Mouse (Mus musculus): ENCODE results near the gene Nap1l2.
"Not testable (repeated sequence)": the region's sequence is repeated elsewhere in the genome, so short reads cannot be mapped to it uniquely, and the experiment has no call there.

The Nap1l2 gene

DNA sequence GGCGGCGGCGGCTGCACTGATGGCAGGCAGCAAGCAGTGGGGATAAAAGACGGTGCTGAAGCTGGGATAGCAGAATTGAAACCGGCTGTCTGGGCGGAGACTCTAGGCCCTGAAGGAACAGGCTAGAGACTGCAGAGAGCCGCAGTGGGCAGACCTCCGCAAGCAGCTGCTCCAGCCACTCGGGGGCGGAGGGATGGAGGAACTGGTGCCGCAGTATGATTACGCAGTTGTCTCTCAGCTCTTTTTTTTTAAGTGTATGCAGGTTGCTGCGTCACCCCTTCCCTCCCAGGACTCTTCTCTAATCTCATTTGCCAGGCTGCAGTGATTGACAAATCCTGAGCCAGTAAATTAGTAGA, at the start of gene Nap1l2:
Gene Nap1l2 (minus strand): TSS at position 210 of the 356 bp plus-strand sequence.
- no peak for DNase-seq

DNA sequence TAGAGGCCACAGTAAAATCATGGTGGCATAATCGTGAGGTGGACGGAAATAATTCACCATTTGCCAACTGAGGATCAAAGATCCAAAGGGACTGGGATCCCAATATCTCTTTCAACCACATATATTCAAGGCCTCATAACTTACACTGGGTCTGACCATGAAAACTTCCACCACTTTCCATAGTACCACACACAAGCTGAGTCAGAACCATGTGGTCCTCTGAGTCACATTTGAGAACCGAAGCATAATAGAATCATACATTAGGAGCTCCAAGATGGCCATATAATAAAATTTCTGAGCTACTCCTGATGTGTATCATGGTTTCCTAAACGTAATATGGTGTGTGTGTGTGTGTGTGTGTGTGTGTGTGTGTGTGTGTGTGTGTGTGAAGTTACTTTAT, 28.8 kb upstream of the Nap1l2 start:
- DNase-seq: no peak

- no peak for DNase-seq
Observed at GRCm38 (mm10) chrX:103186829-103187228, 389 bp upstream of the Nap1l2 start.

GRCm38 (mm10) chrX:103185781-103186430, 534 bp downstream of the Nap1l2 start:
- no peak for DNase-seq

DNA sequence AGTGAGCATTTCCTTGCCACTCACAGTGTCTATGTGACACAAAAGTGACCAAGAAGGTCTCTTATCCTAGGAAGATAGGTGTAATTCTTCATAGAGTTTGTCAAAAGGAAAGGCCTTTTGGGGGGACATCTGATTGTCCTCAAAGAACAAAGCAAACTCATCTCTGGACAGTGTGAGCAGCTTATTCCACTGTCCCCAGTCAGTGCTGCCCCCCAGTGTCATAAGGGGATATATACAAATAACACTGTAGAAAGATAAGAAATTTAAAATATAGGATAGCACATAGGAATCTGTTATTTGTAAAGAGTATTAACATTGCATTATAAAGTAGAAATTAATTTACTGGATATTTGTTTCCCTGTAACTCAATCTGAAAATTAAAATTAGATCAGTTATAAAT, 2.9 kb downstream of the Nap1l2 start:
- DNase-seq: no peak

GRCm38 (mm10) chrX:103179771-103180558, 6.5 kb downstream of the Nap1l2 start:
- no peak for DNase-seq

DNA sequence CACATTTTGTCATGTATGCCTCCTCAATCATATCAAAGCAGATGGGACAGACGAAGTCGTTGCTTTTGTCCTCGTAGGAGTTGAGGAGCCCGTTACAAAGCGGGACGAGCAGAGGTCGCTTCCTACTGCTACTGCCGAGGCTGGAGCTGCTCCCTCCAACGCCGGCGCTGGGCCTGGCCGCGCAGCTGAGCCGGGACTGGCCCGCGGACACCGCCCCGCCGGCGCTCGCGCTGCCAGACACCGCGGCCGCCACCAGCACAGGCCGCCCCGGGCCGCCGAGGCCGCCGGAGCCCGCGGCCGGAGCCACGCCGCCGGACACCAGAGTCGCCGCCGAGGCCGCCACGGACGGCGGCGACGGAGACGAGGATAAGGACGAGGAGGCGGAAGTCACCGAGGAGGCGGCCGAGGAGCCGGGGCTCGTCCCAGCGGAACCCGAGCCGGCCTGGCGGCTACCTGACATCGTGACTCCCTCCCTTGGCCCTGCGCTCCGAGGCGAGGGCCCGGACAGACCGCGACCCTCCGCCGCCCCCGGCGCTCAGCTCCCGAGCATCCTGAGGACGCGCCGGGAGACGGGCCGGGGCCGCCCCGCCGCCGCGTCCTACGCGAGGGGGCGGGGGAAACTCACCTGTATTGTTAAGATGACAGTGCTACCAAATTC, 21.4 kb downstream of the Nap1l2 start:
- not testable (repeated sequence) for DNase-seq

- DNase-seq: no peak
Observed at GRCm38 (mm10) chrX:103156134-103156533, 30.3 kb downstream of the Nap1l2 start.

- no peak for DNase-seq
Observed at GRCm38 (mm10) chrX:103138549-103138948, 47.9 kb downstream of the Nap1l2 start.

Data from thymus, adult 18-20 months (tissue).